Mouse (Mus musculus): ENCODE results near the gene Asic4. TPM values are rescaled to one million over a fixed set of nuclear protein-coding genes. Genes with fewer than 3 reads are reported as not detected.

Asic4 gene
- polyA plus RNA-seq, 1 experiment: 0.02 TPM

GRCm38 (mm10) chr1:75499441-75499840 is 49.2 kb downstream of the Asic4 start:
- Histone ChIP-seq H3K27me3 (ENCODE audit: control insufficient read depth, insufficient read depth, low read length) (no peaks in the 10 kb centered on the region), H3K36me3 (ENCODE audit: control insufficient read depth, insufficient read depth, low read length) (no peaks in the 10 kb centered on the region), H3K4me1 (ENCODE audit: control insufficient read depth, insufficient read depth, insufficient read length) (no peaks in the 10 kb centered on the region), H3K4me3 (ENCODE audit: extremely low read depth, insufficient read depth, insufficient read length) (no peak overlapping the region), H3K27ac (ENCODE audit: insufficient read depth, low read length) (no peak overlapping the region)
- DNase-seq (ENCODE audit: low read depth in 1 of 2, low spot score in 2 of 2): no peak
- 77% methylated on average over 7 of the region's 7 CpGs for WGBS
- no peak for TF ChIP-seq CTCF (IDR thresholded peaks at IDR 0.05; ENCODE audit: extremely low read depth, insufficient read depth, insufficient read length, insufficient replicate concordance)
- TF ChIP-seq POLR2A (IDR thresholded peaks at IDR 0.05; ENCODE audit: low read depth, low read length): no peak

GRCm38 (mm10) chr1:75501905-75502304 is 51.7 kb downstream of the Asic4 start:
- 93% methylated on average over 9 of the region's 9 CpGs for WGBS
- TF ChIP-seq CTCF (IDR thresholded peaks at IDR 0.05; ENCODE audit: extremely low read depth, insufficient read depth, insufficient read length, insufficient replicate concordance) (no peak), POLR2A (IDR thresholded peaks at IDR 0.05; ENCODE audit: low read depth, low read length) (no peak)
- peaks cover 13% of the 10 kb centered on the region for H3K27me3 ChIP-seq (ENCODE audit: control insufficient read depth, insufficient read depth, low read length)

GRCm38 (mm10) chr1:75502945-75503650 is 52.9 kb downstream of the Asic4 start:
- no peak for DNase-seq (ENCODE audit: low read depth in 1 of 2, low spot score in 2 of 2)
- 94% methylated on average over 24 of the region's 25 CpGs for WGBS
- peaks cover 13% of the 10 kb centered on the region for H3K27me3 ChIP-seq (ENCODE audit: control insufficient read depth, insufficient read depth, low read length)
- TF ChIP-seq CTCF (IDR thresholded peaks at IDR 0.05; ENCODE audit: extremely low read depth, insufficient read depth, insufficient read length, insufficient replicate concordance) (no peak), POLR2A (IDR thresholded peaks at IDR 0.05; ENCODE audit: low read depth, low read length) (no peak)
- no peak overlapping the region for H3K4me3 ChIP-seq (ENCODE audit: extremely low read depth, insufficient read depth, insufficient read length)
- no peaks in the 10 kb centered on the region; the same call in 1 of the 2 replicates for H3K4me1 ChIP-seq (ENCODE audit: control insufficient read depth, insufficient read depth, insufficient read length)
- no peak overlapping the region for H3K27ac ChIP-seq (ENCODE audit: insufficient read depth, low read length)
- H3K36me3 ChIP-seq (ENCODE audit: control insufficient read depth, insufficient read depth, low read length): no peaks in the 10 kb centered on the region

More at GRCm38 (mm10) chr1:75501905-75502304, 51.7 kb downstream of the Asic4 start:
- Histone ChIP-seq H3K4me3 (ENCODE audit: extremely low read depth, insufficient read depth, insufficient read length) (no peak overlapping the region), H3K36me3 (ENCODE audit: control insufficient read depth, insufficient read depth, low read length) (no peaks in the 10 kb centered on the region), H3K27ac (ENCODE audit: insufficient read depth, low read length) (no peak overlapping the region), H3K4me1 (ENCODE audit: control insufficient read depth, insufficient read depth, insufficient read length) (no peaks in the 10 kb centered on the region; the same call in 1 of the 2 replicates)
- no peak for DNase-seq (ENCODE audit: low read depth in 1 of 2, low spot score in 2 of 2)

DNA sequence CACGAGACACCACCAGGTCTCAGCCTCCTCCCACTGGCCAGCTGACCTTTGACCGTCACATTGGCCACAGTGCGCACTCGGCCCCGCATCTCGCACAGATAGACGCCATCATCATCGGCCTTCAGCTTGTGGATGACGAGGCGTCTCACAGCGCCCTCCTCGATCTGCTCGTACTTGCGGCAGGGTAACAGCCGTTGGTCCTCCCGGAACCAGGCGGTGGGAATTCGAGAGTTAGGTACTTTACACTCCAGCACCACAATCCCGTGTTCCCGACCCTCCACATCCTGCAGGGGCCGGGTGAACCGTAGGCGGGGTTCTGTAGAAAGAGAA is 53.4 kb downstream of the Asic4 start:
- TF ChIP-seq POLR2A (IDR thresholded peaks at IDR 0.05; ENCODE audit: low read depth, low read length) (no peak), CTCF (IDR thresholded peaks at IDR 0.05; ENCODE audit: extremely low read depth, insufficient read depth, insufficient read length, insufficient replicate concordance) (no peak)
- Histone ChIP-seq H3K4me3 (ENCODE audit: extremely low read depth, insufficient read depth, insufficient read length) (no peak overlapping the region), H3K27ac (ENCODE audit: insufficient read depth, low read length) (no peak overlapping the region), H3K27me3 (ENCODE audit: control insufficient read depth, insufficient read depth, low read length) (peaks cover 13% of the 10 kb centered on the region), H3K36me3 (ENCODE audit: control insufficient read depth, insufficient read depth, low read length) (no peaks in the 10 kb centered on the region), H3K4me1 (ENCODE audit: control insufficient read depth, insufficient read depth, insufficient read length) (no peaks in the 10 kb centered on the region; the same call in 1 of the 2 replicates)
- no peak for DNase-seq (ENCODE audit: low read depth in 1 of 2, low spot score in 2 of 2)
- WGBS: 92% methylated on average over 23 of the region's 23 CpGs

DNA sequence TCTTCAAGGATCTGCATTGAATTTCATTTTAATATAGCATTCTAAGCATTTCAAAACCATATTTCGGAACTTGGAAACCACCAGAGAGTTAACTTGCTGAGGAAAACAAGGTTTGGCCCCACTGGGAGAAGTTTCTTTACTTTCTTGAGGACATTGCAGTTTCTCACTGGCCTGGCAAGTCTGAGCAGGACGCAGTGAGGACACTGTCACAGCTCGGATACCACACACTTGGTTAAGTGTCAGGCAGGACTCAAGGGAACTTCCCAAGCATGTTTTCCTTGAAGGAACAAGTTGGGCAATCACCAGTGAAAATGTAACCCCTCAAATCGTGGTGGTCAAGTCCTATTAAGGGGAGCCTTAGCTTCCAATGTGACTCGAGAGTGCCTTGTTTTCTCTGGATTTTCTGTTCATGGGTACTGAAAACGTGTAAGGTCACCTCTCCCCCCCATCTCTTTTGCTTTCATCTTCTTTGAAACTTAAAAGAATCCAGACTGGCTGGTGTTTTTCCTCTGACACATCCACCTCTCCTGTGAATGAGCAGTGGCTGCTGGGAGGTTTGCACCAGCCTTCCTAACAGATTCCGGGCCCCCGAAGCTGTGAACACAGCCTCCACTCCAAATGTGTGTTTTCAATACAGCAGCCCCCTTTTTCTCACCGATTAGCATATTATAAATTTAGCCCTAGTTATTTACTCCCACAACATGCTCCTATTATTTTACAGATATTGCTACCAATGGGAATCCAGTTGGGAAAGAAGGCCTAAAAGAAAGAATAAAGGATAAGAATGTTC is 54.2 kb downstream of the Asic4 start:
- no peak overlapping the region for H3K27ac ChIP-seq (ENCODE audit: insufficient read depth, low read length)
- TF ChIP-seq CTCF (IDR thresholded peaks at IDR 0.05; ENCODE audit: extremely low read depth, insufficient read depth, insufficient read length, insufficient replicate concordance) (no peak), POLR2A (IDR thresholded peaks at IDR 0.05; ENCODE audit: low read depth, low read length) (no peak)
- 80% methylated on average over 9 of the region's 9 CpGs for WGBS
- no peaks in the 10 kb centered on the region; the same call in 1 of the 2 replicates for H3K4me1 ChIP-seq (ENCODE audit: control insufficient read depth, insufficient read depth, insufficient read length)
- DNase-seq (ENCODE audit: low read depth in 1 of 2, low spot score in 2 of 2): no peak
- no peak overlapping the region for H3K4me3 ChIP-seq (ENCODE audit: extremely low read depth, insufficient read depth, insufficient read length)
- peaks cover 13% of the 10 kb centered on the region for H3K27me3 ChIP-seq (ENCODE audit: control insufficient read depth, insufficient read depth, low read length)
- H3K36me3 ChIP-seq (ENCODE audit: control insufficient read depth, insufficient read depth, low read length): no peaks in the 10 kb centered on the region

- no peak overlapping the region for H3K27ac ChIP-seq (ENCODE audit: insufficient read depth, low read length)
- WGBS: 3% methylated on average over 84 of the region's 84 CpGs
- H3K36me3 ChIP-seq (ENCODE audit: control insufficient read depth, insufficient read depth, low read length): no peaks in the 10 kb centered on the region
- H3K4me3 ChIP-seq (ENCODE audit: extremely low read depth, insufficient read depth, insufficient read length): peak overlapping the region; percentile 16
- no peak for DNase-seq (ENCODE audit: low read depth in 1 of 2, low spot score in 2 of 2)
- TF ChIP-seq POLR2A (IDR thresholded peaks at IDR 0.05; ENCODE audit: low read depth, low read length) (no peak), CTCF (IDR thresholded peaks at IDR 0.05; ENCODE audit: extremely low read depth, insufficient read depth, insufficient read length, insufficient replicate concordance) (no peak)
- H3K27me3 ChIP-seq (ENCODE audit: control insufficient read depth, insufficient read depth, low read length): peaks cover 13% of the 10 kb centered on the region
- H3K4me1 ChIP-seq (ENCODE audit: control insufficient read depth, insufficient read depth, insufficient read length): no peaks in the 10 kb centered on the region; the same call in 1 of the 2 replicates
These were observed 55.1 kb downstream of the Asic4 start for GRCm38 (mm10) chr1:75505159-75505955.
